Mouse (Mus musculus) cerebellum, adult 11-12 months (tissue): ENCODE measurements around the gene Klhl21.

Source experiments
- DNase-seq: peaks from one replicate; pipeline ENCODE4 v3.0.0; 2022

The Klhl21 gene

DNA sequence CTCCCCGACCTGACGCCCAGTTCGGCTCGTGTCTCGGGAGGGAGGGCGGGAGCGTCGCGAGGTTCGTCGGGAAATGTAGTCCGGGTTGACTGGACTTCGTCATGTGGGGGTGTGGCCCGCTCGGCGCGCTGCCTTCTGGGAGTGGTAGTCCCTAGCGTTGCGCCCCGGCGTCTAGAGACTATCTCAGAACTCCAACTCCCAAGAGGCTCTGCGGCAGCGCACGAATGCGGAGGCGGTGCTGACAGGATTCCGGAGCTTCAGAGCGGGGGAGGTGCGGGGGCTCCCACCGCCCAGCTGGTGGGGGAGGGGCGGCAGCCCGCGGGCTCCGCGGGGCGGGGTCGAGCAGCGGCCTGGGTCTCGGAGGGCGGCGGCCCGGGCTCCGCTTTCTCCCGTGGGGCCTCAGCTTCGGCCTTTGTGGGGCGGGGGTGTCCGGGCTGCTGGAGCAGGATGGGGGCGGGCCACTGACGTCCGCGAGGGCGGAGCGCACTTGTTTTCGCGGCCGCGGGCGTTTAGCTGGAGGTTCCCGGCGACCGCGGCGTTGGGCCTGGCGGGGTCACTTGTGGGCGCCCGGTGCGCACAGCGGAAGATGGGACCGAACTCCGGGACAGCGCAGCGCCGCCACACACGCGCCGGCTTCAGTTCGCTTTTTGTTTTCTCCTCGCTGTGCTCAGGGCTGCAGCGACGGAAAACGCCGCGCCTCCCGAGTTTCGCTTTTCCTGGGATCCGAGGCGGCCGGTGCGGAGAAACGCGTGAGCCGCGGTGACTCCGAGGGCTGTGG is 12.2 kb upstream of the Klhl21 start, which contains the start of gene Phf13:
Gene Phf13, minus strand, starts transcription at position 86 of the 778 bp plus-strand sequence.
- DNase-seq, result peak; percentile 99

- no peak for DNase-seq
These were observed 11.7 kb upstream of the Klhl21 start for GRCm38 (mm10) chr4:151996951-151997222.

GRCm38 (mm10) chr4:151997701-151998100 is 10.9 kb upstream of the Klhl21 start:
- peak; percentile 46 for DNase-seq

GRCm38 (mm10) chr4:151999481-151999880 is 9.1 kb upstream of the Klhl21 start:
- no peak for DNase-seq

GRCm38 (mm10) chr4:152000906-152001305 is 7.7 kb upstream of the Klhl21 start:
- no peak for DNase-seq

- DNase-seq, result no peak
These were observed 7.3 kb upstream of the Klhl21 start for GRCm38 (mm10) chr4:152001335-152001734.

GRCm38 (mm10) chr4:152002063-152002462 is 6.5 kb upstream of the Klhl21 start:
- DNase-seq, result no peak

DNA sequence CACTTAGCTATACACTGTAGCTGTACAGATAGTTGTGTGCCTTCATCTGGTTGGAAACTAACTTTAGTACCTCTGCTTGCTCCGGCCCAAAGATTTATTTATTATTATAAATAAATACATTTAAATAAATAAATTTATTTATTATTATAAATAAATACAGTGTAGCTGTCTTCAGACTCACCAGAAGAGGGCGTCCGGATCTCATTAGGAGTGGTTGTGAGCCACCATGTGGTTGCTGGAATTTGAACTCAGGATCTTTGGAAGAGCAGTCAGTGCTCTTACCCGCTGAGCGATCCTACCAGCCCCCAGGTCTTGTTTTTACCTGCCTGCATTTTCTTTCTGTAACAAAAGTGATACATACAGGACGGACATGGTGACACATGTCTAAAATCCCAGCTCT is 2.5 kb upstream of the Klhl21 start:
- no peak for DNase-seq

DNA sequence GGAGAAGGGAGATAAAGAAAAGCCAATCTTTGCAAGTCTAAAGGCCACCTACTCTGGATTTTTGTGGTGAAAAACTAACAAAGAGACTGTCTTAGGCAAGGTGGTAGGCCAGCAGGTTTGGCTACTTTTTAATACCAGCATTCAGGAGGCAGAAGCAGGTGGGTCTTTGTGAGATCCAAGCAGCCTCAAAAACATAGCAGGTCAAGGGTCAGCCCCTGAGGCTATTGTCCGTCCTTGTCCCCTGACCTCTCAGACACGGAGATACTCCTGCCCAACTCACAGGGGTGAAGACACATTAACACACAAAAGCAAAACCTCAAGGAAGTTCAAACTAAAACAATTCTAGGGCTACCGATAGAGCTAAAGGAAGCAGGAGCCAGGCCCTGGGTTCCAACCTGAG is 1.8 kb upstream of the Klhl21 start:
- DNase-seq, result no peak

DNA sequence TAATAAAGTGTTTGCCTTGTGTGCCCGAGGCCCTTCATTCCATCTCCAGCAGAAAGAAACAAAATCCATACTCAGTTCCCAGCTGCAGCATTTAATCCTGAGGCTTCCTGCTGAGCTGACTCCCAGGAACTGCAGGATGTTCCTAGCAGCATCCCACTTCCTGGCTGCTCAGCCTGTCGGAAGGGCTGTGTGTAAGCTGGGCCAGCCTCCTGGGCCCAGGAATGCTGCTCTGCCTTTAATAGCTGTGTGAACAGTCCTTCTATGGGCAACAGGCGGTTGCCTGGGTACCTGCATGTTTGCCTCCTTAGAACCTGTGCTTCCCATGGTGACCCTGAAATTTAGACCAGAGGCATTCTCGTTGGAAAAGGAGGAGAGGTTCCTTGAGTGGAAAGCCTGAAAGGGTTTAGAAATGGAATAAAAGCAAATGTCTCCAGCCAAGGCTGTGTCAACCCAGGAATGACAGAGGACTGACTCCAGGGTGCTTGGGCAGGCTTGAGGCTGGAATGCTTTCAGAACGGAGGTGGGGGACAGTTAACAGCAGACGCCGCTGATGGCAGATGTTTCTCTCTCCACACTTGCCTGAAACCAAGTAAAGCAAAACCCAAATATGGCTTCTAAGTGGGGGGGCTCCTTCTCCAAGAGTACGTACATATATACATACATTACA is 989 bp upstream of the Klhl21 start:
- peak; percentile 52 for DNase-seq

GRCm38 (mm10) chr4:152008148-152008500 is 479 bp upstream of the Klhl21 start:
- no peak for DNase-seq

DNA sequence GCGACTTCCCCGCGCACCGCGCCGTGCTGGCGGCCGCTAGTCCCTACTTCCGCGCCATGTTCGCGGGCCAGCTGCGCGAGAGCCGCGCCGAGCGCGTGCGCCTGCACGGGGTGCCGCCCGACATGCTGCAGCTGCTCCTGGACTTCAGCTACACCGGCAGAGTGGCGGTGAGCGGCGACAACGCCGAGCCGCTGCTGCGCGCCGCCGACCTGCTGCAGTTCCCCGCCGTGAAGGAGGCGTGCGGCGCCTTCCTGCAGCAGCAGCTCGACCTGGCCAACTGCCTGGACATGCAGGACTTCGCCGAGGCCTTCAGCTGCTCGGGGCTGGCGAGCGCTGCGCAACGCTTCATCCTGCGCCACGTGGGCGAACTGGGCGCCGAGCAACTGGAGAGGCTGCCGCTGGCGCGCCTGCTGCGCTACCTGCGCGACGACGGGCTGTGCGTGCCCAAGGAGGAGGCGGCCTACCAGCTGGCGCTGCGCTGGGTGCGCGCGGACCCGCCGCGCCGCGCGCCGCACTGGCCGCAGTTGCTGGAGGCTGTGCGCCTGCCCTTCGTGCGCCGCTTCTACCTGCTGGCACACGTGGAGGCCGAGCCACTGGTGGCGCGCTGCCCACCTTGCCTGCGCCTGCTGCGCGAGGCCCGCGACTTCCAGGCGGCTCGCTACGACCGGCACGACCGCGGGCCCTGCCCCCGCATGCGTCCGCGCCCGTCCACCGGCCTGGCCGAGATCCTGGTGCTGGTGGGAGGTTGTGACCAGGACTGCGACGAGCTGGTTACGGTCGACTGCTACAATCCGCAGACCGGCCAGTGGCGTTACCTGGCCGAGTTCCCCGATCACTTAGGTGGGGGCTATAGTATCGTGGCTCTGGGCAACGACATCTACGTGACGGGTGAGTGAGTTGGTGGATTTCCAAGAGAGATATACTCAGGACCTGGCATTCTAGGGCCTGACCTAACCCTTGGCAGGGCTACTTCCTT is 761 bp downstream of the Klhl21 start:
- DNase-seq, result peak; percentile 82

DNA sequence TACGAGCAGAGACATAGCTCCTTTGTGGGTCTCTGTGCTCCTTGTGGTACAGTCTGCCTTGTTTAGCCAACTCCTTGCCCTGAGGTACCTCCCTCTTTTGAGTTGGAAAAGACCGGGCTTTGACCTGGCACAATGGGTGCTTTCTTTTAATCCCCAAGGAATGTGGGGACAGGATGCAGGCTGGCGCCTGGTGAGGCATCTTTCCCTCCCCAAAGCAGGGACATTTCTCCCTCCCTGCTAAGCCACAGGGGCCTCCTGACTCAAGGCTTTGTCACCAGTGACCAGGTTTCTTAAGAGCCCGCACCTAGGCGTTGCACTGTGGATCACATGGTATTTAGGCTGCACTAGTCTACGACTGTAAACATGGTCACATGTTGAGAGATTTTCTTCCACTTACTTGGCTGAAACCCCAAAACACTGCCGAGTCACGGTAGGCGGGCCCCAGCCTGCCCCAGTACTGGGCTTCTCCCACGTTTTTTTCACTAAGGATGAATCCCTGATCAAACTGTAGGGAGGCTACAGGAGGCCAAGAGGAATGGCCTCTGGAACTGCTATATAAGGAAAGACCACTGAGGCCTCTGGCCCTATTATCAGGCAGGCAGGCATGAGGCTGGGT is 1.6 kb downstream of the Klhl21 start:
- DNase-seq, result peak; percentile 49

DNA sequence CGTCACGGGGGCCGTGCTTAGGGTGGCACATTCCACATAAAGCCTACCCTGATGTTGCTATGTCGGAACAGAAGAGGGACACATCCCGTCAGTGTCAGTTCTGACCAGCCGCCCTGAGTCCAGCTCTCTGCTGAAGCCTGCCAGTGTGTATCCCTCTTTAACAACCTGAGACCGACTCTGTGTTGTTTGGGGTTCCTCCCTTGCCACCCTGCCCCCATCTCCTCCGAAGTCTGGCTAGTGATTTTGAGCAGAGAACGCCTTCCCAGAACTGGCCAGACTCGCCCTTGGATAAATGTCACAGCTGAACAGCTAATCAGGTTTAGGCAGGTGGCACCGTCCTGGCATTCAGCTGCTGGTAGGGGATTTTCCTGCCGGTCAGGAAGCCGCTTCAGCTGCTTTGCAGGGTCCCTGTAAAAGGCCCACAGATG is 2.1 kb downstream of the Klhl21 start:
- DNase-seq, result peak; percentile 54

DNA sequence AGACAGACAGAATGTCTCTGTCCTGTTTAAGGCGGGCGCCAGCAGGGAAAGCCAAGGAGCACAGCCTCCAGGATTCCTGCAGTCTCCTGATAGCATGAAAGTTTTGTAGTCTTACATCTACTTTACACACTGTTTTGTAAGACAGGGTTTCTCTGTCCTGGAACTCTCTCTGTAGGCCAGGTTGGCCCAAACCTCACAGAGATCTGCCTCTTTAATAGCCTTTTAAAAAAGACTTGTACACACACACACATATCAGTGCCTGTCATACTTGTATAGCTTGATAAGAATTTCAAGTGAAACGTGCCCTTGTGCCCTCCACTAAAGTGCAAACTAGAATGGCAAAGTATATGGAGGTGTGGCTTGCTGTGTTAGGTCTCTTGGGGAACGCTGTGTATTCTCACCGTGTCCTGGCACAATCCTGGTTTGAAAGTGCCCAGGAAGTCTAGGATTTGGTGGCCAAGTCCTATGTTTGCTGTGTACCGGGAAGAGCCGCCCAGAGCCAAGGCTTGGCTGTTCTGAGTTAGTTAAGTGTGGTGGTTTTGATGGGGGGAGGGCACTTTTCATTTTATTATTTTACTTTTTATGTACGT is 2.7 kb downstream of the Klhl21 start:
- no peak for DNase-seq

GRCm38 (mm10) chr4:152012109-152012508 is 3.5 kb downstream of the Klhl21 start:
- peak; percentile 48 for DNase-seq

DNA sequence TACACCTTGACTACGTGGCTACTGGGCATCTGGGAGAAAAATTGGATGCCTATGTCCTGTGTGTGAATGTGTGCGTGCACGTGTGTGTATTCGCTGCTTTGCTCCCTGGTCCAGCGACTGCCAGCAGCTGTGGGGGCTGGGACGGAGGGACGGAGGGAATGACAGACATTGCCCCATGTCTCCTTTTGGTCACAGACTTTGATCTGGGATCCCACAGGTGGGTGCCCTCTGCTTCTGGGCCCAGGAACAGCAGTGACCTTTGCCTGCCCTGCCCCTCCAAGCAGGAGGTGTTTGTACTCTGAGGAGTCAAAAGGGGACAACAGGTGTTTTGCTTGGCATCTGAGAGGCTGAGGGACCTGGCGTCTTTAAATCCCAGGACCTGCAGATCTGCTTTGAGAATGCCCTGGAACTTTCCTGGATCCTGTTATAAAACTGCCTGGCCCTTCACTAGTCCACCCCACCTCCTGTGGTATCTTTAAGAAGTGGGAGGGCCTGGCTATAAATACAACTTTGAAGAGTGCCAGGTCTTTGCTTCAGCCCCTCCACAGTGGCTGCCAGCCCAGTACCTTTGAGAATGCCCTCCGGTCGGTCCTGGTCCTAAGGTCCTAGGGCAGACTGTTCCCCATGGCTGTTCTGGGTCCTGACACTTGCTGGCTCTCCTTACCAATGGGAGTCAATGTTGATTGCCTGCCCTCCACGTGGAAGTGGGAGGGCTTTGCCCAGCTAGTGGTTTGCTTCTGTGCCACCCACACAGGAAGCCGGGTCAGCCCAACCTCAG is 4.6 kb downstream of the Klhl21 start:
- peak; percentile 35 for DNase-seq

DNA sequence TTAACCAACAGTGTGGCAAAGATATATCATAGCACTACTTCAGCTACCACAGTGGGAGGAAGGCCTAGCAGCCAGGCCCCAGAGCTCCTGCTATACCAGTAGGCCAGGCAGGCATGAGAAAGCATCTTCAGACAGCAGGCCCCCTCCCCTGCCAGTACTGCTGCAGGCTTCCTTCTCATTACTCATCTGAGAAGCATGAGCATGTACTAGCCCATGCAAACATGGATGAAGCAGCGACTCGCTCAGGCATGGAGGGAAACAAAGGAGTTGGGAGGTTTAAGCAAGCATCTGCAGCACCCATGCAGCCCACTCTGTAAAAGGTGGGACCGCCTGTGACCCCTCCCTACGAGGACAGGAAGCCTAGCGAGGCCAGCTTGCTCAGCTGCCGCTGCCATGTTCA is 10.5 kb downstream of the Klhl21 start:
- peak; percentile 21 for DNase-seq

DNA sequence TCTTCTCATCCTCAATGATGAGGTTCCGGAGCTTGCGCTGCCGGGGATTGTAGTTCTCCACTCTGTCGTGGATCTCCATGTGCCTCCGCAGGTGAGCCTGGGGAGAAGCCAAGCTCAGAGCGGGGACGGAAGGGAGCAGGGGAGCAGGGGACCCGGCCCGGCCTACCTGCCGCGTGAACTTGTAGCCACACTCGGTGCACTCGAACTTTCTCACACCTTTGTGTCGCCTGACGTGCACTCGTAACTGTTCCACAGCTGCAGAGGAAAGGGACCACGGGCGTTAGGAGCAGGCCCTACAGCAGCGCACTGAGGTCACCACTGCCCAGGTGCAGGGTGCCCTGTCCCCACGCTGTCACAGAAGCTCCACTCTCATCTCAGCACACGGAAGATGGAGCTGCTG is 11.4 kb downstream of the Klhl21 start:
- DNase-seq, result peak; percentile 18

DNA sequence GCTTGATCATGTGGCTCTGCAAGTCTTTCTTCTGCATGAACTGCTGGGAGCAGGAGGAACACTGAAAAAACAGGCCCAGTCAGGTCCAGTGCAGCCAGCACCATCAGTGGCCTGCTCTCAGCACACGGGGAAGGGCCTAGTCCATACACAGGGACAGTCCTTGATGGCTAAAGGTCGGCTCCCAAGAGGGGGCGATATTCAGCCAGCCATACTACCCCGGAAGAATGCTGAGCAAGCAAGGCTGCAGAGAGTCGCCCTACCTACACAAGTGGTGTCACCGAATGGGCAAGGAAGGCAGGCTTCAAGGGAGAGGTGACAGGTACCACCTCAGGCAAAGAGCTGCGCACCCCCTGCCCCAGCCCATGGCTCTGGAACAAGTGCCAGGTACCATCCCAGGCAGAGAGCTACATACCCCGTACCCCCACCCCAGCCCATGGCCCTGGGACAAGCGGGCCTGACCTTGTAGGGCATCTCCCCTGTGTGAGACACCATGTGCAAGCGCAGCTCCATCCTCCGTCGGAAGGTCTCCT is 13.0 kb downstream of the Klhl21 start:
- peak; percentile 32 for DNase-seq

- peak; percentile 52 for DNase-seq
These were observed 13.9 kb downstream of the Klhl21 start for GRCm38 (mm10) chr4:152022506-152022905.

DNA sequence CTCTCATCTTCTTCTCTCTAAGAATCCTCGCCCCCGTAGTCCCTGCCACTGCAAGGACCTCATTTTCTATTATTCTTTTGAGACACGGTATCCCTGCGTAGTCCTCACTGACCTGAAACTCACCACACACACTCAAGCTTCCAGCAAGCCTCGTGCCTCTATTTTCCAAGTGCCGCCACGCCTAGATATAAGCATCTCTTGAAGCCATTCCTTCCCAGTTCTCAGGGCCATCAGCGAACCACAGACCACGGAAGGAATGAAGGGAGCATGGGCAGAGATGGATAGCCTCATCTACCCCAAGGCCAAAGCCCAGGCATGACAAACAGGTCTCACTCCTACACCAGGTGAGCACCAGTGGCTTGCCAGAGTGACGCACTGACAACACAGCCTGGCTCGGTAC is 15.9 kb downstream of the Klhl21 start:
- no peak for DNase-seq
